Mouse (Mus musculus): ENCODE results near the gene Rpl9. TPM values are rescaled to one million over a fixed set of nuclear protein-coding genes. Genes with fewer than 3 reads are reported as not detected.

The Rpl9 gene
- total RNA-seq, 2 experiments from 2014 or later: 659 to 753 TPM

GRCm38 (mm10) chr5:65387008-65387867, 4.0 kb downstream of the Rpl9 start:
- no peak for DNase-seq (ENCODE audit: low spot score in 2 of 2)
- intact Hi-C loops (cut with DNase I): no loop called here

GRCm38 (mm10) chr5:65385704-65386103, 5.5 kb downstream of the Rpl9 start:
- no peak for DNase-seq (ENCODE audit: low spot score in 2 of 2)
- intact Hi-C loops (cut with DNase I): no loop called here

- no peak for DNase-seq (ENCODE audit: low spot score in 2 of 2)
- intact Hi-C loops (cut with DNase I): no loop called here
Observed at GRCm38 (mm10) chr5:65374746-65375145, 16.5 kb downstream of the Rpl9 start.

GRCm38 (mm10) chr5:65371551-65371950, 19.7 kb downstream of the Rpl9 start:
- intact Hi-C loops (cut with DNase I): no loop called here
- no peak for DNase-seq (ENCODE audit: low spot score in 2 of 2)

GRCm38 (mm10) chr5:65367837-65368236, 23.4 kb downstream of the Rpl9 start:
- DNase-seq (ENCODE audit: low spot score in 2 of 2): no peak
- intact Hi-C loops (cut with DNase I): no loop called here

GRCm38 (mm10) chr5:65357771-65358170, 33.5 kb downstream of the Rpl9 start:
- no peak for DNase-seq (ENCODE audit: low spot score in 2 of 2)
- intact Hi-C loops (cut with DNase I): no loop called here

GRCm38 (mm10) chr5:65356851-65357250, 34.4 kb downstream of the Rpl9 start:
- intact Hi-C loops (cut with DNase I): no loop called here
- no peak for DNase-seq (ENCODE audit: low spot score in 2 of 2)

- intact Hi-C loops (cut with DNase I): no loop called here
- no peak for DNase-seq (ENCODE audit: low spot score in 2 of 2)
Observed at GRCm38 (mm10) chr5:65354985-65355384, 36.3 kb downstream of the Rpl9 start.

- intact Hi-C loops (cut with DNase I): no loop called here
- DNase-seq (ENCODE audit: low spot score in 2 of 2): no peak
Observed at GRCm38 (mm10) chr5:65354097-65354496, 37.1 kb downstream of the Rpl9 start.

GRCm38 (mm10) chr5:65350508-65350907, 40.7 kb downstream of the Rpl9 start:
- no peak for DNase-seq (ENCODE audit: low spot score in 2 of 2)
- intact Hi-C loops (cut with DNase I): no loop called here

- DNase-seq (ENCODE audit: low spot score in 2 of 2): no peak
- intact Hi-C loops (cut with DNase I): no loop called here
Observed at GRCm38 (mm10) chr5:65348168-65348567, 43.1 kb downstream of the Rpl9 start, which contains the start of gene Klb. Gene Klb (plus strand): TSS chr5:65348314.

GRCm38 (mm10) chr5:65340167-65340566, 51.1 kb downstream of the Rpl9 start:
- DNase-seq (ENCODE audit: low spot score in 2 of 2): no peak
- intact Hi-C loops (cut with DNase I): no loop called here

GRCm38 (mm10) chr5:65338394-65338793, 52.9 kb downstream of the Rpl9 start:
- intact Hi-C loops (cut with DNase I): no loop called here
- no peak for DNase-seq (ENCODE audit: low spot score in 2 of 2)

Other genes starting within 250 kb of the Rpl9 start
- gene Wdr19, start 191.7 kb downstream of the Rpl9 start, total RNA-seq (2021): 10 to 100 TPM; 20.6 to 22.2 TPM
- 10 to 100 TPM; 23.9 to 25.8 TPM for gene Rfc1, start 55.8 kb downstream of the Rpl9 start, total RNA-seq (2021)
- under 1 TPM; 0.30 to 0.59 TPM for gene Klb, start 43.1 kb downstream of the Rpl9 start, total RNA-seq (2021)
- gene Lias, start 53 bp upstream of the Rpl9 start, total RNA-seq (2021): 10 to 100 TPM; 34.6 to 35.4 TPM
- 10 to 100 TPM; 29.8 to 37.8 TPM for gene Ugdh, start 44.5 kb upstream of the Rpl9 start, total RNA-seq (2021)
- gene Gm43552, start 101.4 kb upstream of the Rpl9 start, total RNA-seq (2021): not detected
- 100 to 1,000 TPM; 166 to 170 TPM for gene Smim14, start 145.7 kb upstream of the Rpl9 start, total RNA-seq (2021)
- 100 to 1,000 TPM; 130 to 133 TPM for gene Ube2k, start 145.8 kb upstream of the Rpl9 start, total RNA-seq (2021)

Measured in left cerebral cortex, postnatal 36 days (tissue).